ENCODE assay signal across 8 mouse cellular contexts in genomic region chr2:154651363-154651762, GRCm38 (mm10). TPM values are rescaled to one million over a fixed set of nuclear protein-coding genes. Genes with fewer than 3 reads are reported as not detected.
DNase-seq lines count a peak whose midpoint lies in the region; ATAC-seq lines count a peak whose summit lies in the region.

Gene Chmp4b, plus strand, starts transcription at chr2:154651705.

- 41% methylated on average over 8 of the region's 8 CpGs for WGBS in embryonic facial prominence, embryonic 14.5 days
- 46% methylated on average over 8 of the region's 8 CpGs for WGBS in heart, embryonic 14.5 days
- 33% methylated on average over 8 of the region's 8 CpGs for WGBS in lung, embryonic 16.5 days
- 38% methylated on average over 8 of the region's 8 CpGs for WGBS in stomach, embryonic 16.5 days

- peak; percentile 68; the same call in 1 of the 2 replicates for ATAC-seq in embryonic facial prominence, embryonic 14.5 days (ENCODE audit: low read depth)
- ATAC-seq in heart, embryonic 14.5 days (ENCODE audit: insufficient number of reproducible peaks, insufficient read depth, low FRiP score, low read depth) = no peak
- ATAC-seq in lung, embryonic 16.5 days (ENCODE audit: low read depth) = peak; percentile 78
- ATAC-seq in stomach, embryonic 16.5 days (ENCODE audit: insufficient read depth, low FRiP score) = peak; percentile 80

- no peak within 1 kb of the TSS for H3K4me3 ChIP-seq in embryonic facial prominence, embryonic 14.5 days (ENCODE audit: low read depth, low read length)
- no peak within 1 kb of the TSS for H3K4me3 ChIP-seq in heart, embryonic 14.5 days (ENCODE audit: control insufficient read depth in 1 of 2, insufficient read depth in 1 of 2, low read depth in 1 of 2, low read length in 2 of 2)
- no peak within 1 kb of the TSS for H3K4me3 ChIP-seq in lung, embryonic 16.5 days (ENCODE audit: low read length)
- H3K4me3 ChIP-seq in stomach, embryonic 16.5 days (replicated peaks; ENCODE audit: low read length) = no peak within 1 kb of the TSS

- H3K4me1 ChIP-seq in embryonic facial prominence, embryonic 14.5 days (ENCODE audit: control insufficient read depth, insufficient read depth, low read length) = no peaks in the 10 kb centered on the region
- H3K4me1 ChIP-seq in heart, embryonic 14.5 days (ENCODE audit: control insufficient read depth in 2 of 2, insufficient read depth in 2 of 2, low read length in 2 of 2) = peaks cover 0 to 4% of the 10 kb centered on the region in 2 experiments; a peak in 1 of 4 replicates
- 0 out of 2 replicates have a peak, but pooled peaks cover 3% of the 10 kb centered on the region for H3K4me1 ChIP-seq in lung, embryonic 16.5 days (replicated peaks; ENCODE audit: control insufficient read depth, insufficient read depth, low read length)
- peaks cover 2% of the 10 kb centered on the region for H3K4me1 ChIP-seq in stomach, embryonic 16.5 days (ENCODE audit: control insufficient read depth, insufficient read depth, low read length)

- no peak within 1 kb of the TSS for H3K4me2 ChIP-seq in embryonic facial prominence, embryonic 14.5 days (ENCODE audit: low read depth, low read length)
- no peak within 1 kb of the TSS for H3K4me2 ChIP-seq in heart, embryonic 14.5 days (ENCODE audit: low read length)
- peak within 1 kb of the TSS; percentile 43 for H3K4me2 ChIP-seq in lung, embryonic 16.5 days (ENCODE audit: low read depth, low read length)
- H3K4me2 ChIP-seq in stomach, embryonic 16.5 days (ENCODE audit: low read depth, low read length) = peak within 1 kb of the TSS; percentile 40; the same call in 1 of the 2 replicates

- H3K27ac ChIP-seq in embryonic facial prominence, embryonic 14.5 days (replicated peaks; ENCODE audit: low read depth, low read length) = peak within 1 kb of the TSS; percentile 63
- no peak within 1 kb of the TSS for H3K27ac ChIP-seq in heart, embryonic 14.5 days (replicated peaks in 1 of 2; ENCODE audit: control insufficient read depth in 1 of 2, insufficient read depth in 1 of 2, low read depth in 2 of 2, low read length in 2 of 2)
- peak within 1 kb of the TSS; percentile 93 for H3K27ac ChIP-seq in lung, embryonic 16.5 days (ENCODE audit: low read length)
- peak within 1 kb of the TSS; percentile 90 for H3K27ac ChIP-seq in stomach, embryonic 16.5 days (ENCODE audit: low read length)

- no peaks in the 10 kb centered on the region for H3K9me3 ChIP-seq in embryonic facial prominence, embryonic 14.5 days (ENCODE audit: control insufficient read depth, low read length)
- no peaks in the 10 kb centered on the region for H3K9me3 ChIP-seq in heart, embryonic 14.5 days (ENCODE audit: control insufficient read depth, low read length)
- no peaks in the 10 kb centered on the region for H3K9me3 ChIP-seq in lung, embryonic 16.5 days (ENCODE audit: control insufficient read depth, low read length)
- 0 out of 2 replicates have a peak, but pooled peaks cover 3% of the 10 kb centered on the region for H3K9me3 ChIP-seq in stomach, embryonic 16.5 days (replicated peaks; ENCODE audit: control insufficient read depth, low read length)

- no peak within 1 kb of the TSS for H3K9ac ChIP-seq in embryonic facial prominence, embryonic 14.5 days (ENCODE audit: low read depth, low read length)
- no peak within 1 kb of the TSS for H3K9ac ChIP-seq in heart, embryonic 14.5 days (ENCODE audit: low read length)
- peak within 1 kb of the TSS; percentile 55 for H3K9ac ChIP-seq in lung, embryonic 16.5 days (ENCODE audit: low read length)
- H3K9ac ChIP-seq in stomach, embryonic 16.5 days (ENCODE audit: low read length) = peak within 1 kb of the TSS; percentile 50

- DNase-seq in heart, adult 18-20 months = no peak
- DNase-seq in heart, adult 11 months = no peak
- DNase-seq in embryonic facial prominence, embryonic 14.5 days (ENCODE audit: low spot score) = peak; percentile 80
- DNase-seq in kidney, postnatal 10 days = peak; percentile 77
- no peak for DNase-seq in right cerebral cortex, postnatal 10 days (ENCODE audit: low spot score in 2 of 2)

- no peaks in the 10 kb centered on the region for H3K36me3 ChIP-seq in embryonic facial prominence, embryonic 14.5 days (ENCODE audit: control insufficient read depth, insufficient read depth, low read length)
- no peaks in the 10 kb centered on the region for H3K36me3 ChIP-seq in heart, embryonic 14.5 days (ENCODE audit: control insufficient read depth, insufficient read depth, low read length)
- no peaks in the 10 kb centered on the region for H3K36me3 ChIP-seq in lung, embryonic 16.5 days (ENCODE audit: control insufficient read depth, insufficient read depth, low read length)
- H3K36me3 ChIP-seq in stomach, embryonic 16.5 days (ENCODE audit: control insufficient read depth, insufficient read depth, low read length) = no peaks in the 10 kb centered on the region

- H3K27me3 ChIP-seq in embryonic facial prominence, embryonic 14.5 days (replicated peaks; ENCODE audit: control insufficient read depth, insufficient read depth, low read length) = no peaks in the 10 kb centered on the region
- H3K27me3 ChIP-seq in heart, embryonic 14.5 days (ENCODE audit: control insufficient read depth, insufficient read depth, low read length) = no peaks in the 10 kb centered on the region
- H3K27me3 ChIP-seq in lung, embryonic 16.5 days (ENCODE audit: control insufficient read depth, insufficient read depth, low read depth, low read length) = no peaks in the 10 kb centered on the region
- H3K27me3 ChIP-seq in stomach, embryonic 16.5 days (ENCODE audit: control insufficient read depth, insufficient read depth, low read length) = no peaks in the 10 kb centered on the region

RNA-seq across cellular contexts. Expression of gene Chmp4b, which starts in this region (rescaled TPM):
- 100 to 1,000 TPM; 114 to 121 TPM for total RNA-seq in heart, adult 18-20 months (2021)
- polyA plus RNA-seq in embryonic facial prominence, embryonic 14.5 days (2014; fragmentation: Nextera tagmentation; extraction: Ambion mirVana) = 21.2 and 21.9 TPM in 2 replicates
- 13.0 and 16.6 TPM in 2 replicates for polyA plus RNA-seq in heart, embryonic 14.5 days (2014; fragmentation: Nextera tagmentation; extraction: Ambion mirVana)
- polyA plus RNA-seq in lung, embryonic 16.5 days (2015; fragmentation: Nextera tagmentation; extraction: Ambion mirVana) = 19.3 and 22.6 TPM in 2 replicates
- 20.7 and 23.6 TPM in 2 replicates for polyA plus RNA-seq in stomach, embryonic 16.5 days (2015; fragmentation: Nextera tagmentation; extraction: Ambion mirVana)

Comparison
In these comparisons a context has a peak if more than half of its experiments do, and no peak if none do; other contexts are left out.
1. DNase-seq: peak in embryonic facial prominence, embryonic 14.5 days (single experiment) and kidney, postnatal 10 days (single experiment); none in heart, adult 18-20 months (0 of 2), heart, adult 11 months (single experiment) and right cerebral cortex, postnatal 10 days (0 of 2).
2. H3K27ac ChIP-seq: peak in embryonic facial prominence, embryonic 14.5 days (single experiment), lung, embryonic 16.5 days (single experiment) and stomach, embryonic 16.5 days (single experiment); none in heart, embryonic 14.5 days (0 of 2).
3. H3K4me2 ChIP-seq: peak in lung, embryonic 16.5 days (single experiment) and stomach, embryonic 16.5 days (single experiment); none in embryonic facial prominence, embryonic 14.5 days (single experiment) and heart, embryonic 14.5 days (single experiment).
4. H3K9ac ChIP-seq: peak in lung, embryonic 16.5 days (single experiment) and stomach, embryonic 16.5 days (single experiment); none in embryonic facial prominence, embryonic 14.5 days (single experiment) and heart, embryonic 14.5 days (single experiment).